Mouse (Mus musculus) testis, postnatal 14 days (tissue): Measurements from ENCODE around the gene Ehhadh.
"Not testable (repeated sequence)": the region's sequence is repeated elsewhere in the genome, so short reads cannot be mapped to it uniquely, and the experiment has no call there.

Experiments
- DNase-seq: peaks from one replicate; pipeline ENCODE4 v3.0.0; 2021; ENCODE audit warnings: low spot score

Ehhadh gene

GRCm38 (mm10) chr16:21787516-21788353 is at the start of gene Ehhadh:
Ehhadh (minus strand) TSS chr16:21787807.
- peak; percentile 55 for DNase-seq

DNA sequence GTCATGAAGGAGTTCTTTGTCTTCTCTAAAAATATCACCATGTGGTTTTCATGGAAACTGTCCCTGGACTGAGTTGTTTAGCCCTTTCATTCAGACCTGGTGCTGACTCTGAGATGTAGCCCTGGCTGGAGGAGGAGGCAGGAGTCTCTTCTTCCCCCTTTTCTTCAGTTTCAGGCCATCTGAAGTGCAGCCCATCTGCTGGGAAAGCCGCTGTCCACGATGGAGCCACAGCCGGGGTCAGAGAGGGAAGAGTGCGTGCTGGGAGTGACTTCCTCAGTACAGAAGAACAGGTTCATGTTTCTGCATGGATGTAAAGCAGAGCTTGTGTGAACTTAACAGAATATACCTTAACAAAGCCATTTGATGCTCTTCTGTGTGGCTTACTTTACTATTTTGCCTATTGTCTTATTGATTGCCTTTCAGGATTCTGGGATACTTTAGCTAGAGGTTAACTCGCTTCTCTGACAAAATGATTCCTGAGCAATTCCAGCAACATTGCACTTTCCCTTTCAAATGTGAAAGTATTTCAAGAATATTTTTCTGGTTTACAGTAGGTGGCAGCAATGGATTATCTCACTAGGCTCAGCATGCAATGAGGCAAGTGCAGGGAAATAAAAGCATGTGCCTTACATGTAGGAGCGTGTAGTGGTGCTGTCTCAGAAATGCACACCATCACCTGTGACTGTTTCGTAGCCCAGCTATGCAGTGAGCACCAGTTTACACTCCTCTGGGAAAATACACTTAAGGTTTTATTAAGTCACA is 48.9 kb upstream of the Ehhadh start:
- DNase-seq: no peak

GRCm38 (mm10) chr16:21835584-21835931 is 48.0 kb upstream of the Ehhadh start:
- no peak for DNase-seq

DNA sequence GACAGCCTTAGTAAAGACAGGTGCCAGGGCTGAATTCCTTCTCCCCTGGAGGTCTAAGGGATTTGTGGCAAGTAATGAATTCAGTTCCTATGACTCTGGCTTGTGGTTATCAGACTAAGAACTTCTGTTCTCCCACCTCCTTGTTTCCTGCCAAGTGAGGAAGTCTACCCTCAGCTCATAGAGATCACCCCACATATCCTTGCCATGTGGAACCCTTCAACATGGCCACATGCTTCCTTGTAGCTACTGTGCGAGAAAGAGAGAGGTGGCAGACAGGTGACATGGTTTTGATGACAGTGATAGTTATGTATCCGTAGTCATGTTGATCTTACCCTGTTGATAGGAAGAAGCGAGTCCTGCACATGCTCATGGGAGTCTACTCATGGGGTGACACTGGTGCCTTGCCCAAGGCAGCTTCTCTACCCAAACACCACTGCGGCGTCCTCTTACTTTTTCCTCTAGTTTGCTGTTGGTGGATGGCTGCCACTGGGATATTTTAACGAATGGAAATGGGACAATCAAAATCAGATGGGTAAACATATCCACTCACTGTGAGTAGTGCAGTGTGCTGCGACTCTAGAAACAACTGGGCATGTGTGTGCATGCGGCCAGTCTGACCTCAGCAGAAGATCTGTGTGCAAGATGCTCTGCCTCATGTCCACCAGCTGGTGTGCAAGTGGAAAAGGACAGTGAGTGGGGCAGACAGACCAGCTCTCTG is 47.4 kb upstream of the Ehhadh start:
- no peak for DNase-seq

GRCm38 (mm10) chr16:21833970-21834369 is 46.4 kb upstream of the Ehhadh start:
- DNase-seq: no peak

- DNase-seq: no peak
Measured at GRCm38 (mm10) chr16:21833469-21833868, 45.9 kb upstream of the Ehhadh start.

GRCm38 (mm10) chr16:21831764-21832163 is 44.2 kb upstream of the Ehhadh start:
- no peak for DNase-seq

- no peak for DNase-seq
Measured at GRCm38 (mm10) chr16:21830784-21831183, 43.2 kb upstream of the Ehhadh start.

GRCm38 (mm10) chr16:21829711-21830110 is 42.1 kb upstream of the Ehhadh start:
- no peak for DNase-seq

- DNase-seq: no peak
Measured at GRCm38 (mm10) chr16:21827581-21827980, 40.0 kb upstream of the Ehhadh start.

DNA sequence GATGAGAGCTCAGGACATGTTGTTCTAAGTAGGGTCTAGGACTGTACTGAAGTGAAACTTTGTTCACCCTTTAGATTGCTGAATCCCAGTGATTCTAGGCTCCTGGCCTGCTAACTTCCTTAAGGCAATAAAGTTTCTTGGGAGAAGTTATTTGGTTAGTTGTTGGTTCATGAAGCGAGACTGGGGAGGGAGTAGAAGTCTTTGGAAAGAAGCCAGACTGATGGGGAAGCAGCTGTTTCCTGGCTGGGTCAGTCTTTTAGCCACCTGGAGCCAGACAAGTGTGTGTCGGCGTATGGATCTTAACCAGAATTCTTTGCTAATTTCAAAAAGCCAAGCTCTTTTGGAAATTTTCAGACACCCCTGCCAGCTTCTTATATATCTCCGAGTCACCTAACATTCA is 39.5 kb upstream of the Ehhadh start:
- no peak for DNase-seq

- no peak for DNase-seq
Measured at GRCm38 (mm10) chr16:21825612-21826031, 38.0 kb upstream of the Ehhadh start.

GRCm38 (mm10) chr16:21818629-21819028 is 31.0 kb upstream of the Ehhadh start:
- DNase-seq: no peak

DNA sequence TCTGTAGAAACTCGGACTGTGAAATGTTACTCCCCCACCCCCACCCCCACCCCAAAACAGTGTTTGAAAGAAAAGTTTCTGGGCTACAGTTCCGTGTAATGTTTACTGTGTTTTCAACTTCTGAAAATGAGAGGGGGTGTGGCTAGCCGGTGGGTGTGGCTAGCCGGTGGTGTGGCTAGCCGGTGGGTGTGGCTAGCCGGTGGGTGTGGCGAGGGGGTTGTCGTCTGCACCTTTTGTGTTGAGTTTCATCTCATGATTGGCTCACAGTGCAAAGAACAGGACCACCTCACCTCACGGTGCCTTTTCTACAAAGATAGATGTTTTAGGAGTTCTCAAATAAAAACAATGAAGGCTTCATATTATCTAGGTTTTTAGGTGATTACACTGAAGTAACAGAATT is 30.5 kb upstream of the Ehhadh start:
- no peak for DNase-seq

DNA sequence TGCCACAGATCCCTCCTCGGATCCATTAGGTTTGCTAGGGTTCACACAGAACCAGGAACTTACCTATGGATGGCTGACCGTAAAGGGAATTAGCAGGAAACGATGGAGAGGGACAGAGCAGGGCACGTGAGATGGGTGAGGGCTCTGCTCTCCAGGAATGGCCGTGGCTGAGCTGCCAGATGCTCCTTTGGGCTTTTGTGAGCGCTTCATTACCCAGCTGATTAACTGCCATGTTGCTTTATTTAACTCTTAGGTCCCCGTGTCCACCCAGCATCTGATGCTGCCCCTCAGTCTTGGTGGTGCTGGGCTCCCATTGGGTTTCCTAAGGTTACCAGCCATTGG is 28.0 kb upstream of the Ehhadh start:
- no peak for DNase-seq

DNA sequence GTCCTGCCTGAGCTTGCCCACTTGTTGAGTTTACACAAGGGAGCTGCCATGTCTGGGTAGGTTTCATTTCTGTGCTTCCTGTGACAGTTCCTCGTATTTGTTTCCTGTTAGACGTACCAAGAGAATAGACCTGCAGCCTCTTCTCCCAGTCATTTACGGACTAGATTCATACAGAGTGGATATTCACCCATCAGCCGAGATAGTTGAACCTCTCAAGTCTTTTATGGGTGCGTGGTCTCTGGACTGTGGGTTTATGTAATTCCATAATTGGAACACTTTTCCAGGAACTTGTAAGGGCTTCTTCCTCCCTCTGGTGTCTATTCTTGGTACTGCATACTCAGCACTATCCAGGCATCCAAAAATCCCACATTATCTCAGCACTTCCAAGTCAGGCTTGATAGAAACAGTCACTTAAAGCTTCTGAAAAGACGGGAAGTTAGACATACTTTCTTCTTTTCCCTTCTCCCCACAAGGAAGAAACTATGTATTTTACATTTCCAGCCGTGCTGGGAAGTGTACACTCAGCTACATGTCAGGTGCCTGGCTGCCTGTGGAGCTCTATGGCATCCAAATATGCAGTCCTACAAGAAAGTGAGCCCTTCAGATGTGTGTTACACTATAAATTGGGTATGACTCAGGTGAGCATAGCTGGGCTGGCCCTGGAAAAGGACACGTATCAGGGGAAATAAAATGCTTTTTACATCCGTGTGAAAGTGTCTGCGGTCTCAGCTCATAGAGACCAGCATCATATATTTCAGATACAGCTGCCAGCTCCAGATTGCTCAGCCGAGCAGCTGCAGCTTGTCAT is 27.5 kb upstream of the Ehhadh start:
- DNase-seq: no peak

- DNase-seq: no peak
Measured at GRCm38 (mm10) chr16:21813164-21813834, 25.7 kb upstream of the Ehhadh start.

DNA sequence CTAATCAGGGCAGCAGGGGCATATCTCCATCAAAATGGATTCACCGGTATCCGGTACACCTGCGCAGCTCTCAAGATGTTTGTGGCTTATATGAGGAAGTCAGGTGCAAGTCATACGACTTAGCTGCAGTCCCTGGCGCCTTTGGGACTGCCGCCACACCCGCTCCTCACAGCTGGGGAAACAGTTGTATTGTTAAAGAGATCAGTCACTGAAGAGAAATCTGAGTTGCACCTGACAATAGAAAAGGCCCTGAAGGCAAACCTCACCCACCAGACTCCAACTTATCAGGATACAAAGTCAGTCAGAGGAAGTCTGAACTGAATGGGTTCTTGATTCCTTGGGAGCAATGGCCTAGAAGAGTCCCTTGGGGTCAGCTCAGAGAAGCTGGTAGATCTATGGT is 20.2 kb upstream of the Ehhadh start:
- not testable (repeated sequence) for DNase-seq

DNA sequence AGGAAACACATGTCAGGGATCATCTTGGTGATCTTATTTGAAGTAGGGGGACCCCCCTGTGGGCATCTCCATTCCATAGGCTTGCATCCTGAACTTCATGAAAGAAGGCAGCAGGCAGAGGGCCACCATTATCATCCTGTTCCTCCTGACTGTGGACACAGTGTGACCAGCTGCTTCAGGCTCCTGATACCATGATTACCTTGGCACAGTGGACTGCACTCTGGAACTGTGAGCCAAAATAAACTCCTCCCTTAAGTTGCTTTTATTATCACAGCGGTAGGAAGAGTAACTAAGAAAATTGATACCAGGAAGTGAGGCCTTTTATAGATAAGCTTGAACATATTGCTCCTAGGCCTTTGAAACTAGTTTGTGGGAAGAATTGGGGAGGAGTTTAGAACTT is 19.3 kb upstream of the Ehhadh start:
- DNase-seq: no peak

- DNase-seq: no peak
Measured at GRCm38 (mm10) chr16:21804258-21804657, 16.7 kb upstream of the Ehhadh start.

GRCm38 (mm10) chr16:21795071-21795470 is 7.5 kb upstream of the Ehhadh start:
- no peak for DNase-seq

DNA sequence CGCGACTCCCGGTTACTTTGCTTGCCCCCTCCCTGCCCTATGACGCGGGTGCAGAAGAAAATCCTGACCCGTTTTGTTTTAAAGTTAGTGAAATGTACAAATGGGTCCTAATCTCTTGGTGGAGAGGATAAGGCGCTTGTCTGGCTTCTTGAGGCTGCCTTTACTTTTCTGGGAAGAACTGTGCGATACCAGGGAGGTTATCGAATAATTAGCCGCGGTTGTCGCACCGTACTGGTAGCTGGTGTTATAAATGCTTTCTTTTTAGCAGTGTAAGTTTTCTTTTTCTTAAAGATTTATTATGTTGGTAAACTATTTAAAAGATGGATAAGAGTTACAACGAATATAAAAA is 7.1 kb upstream of the Ehhadh start:
- DNase-seq: no peak
